Mouse (Mus musculus) ES-Bruce4 (cell line): ENCODE data around the gene Tnfrsf25. TPM values are rescaled to one million over a fixed set of nuclear protein-coding genes. Genes with fewer than 3 reads are reported as not detected.
A peak's percentile ranks its signal among the peaks of the same experiment; 100 is the strongest.

Experiments
- H3K27ac ChIP-seq: 2 replicates; pipeline ENCODE4 v1.5.1; 2012; ENCODE audit warnings: low read length, inconsistent platforms; ENCODE audit not compliant: insufficient read depth
- H3K27me3 ChIP-seq: 2 replicates; pipeline ENCODE4 v1.6.1; 2012; ENCODE audit warnings: mild to moderate bottlenecking, low read length, inconsistent platforms; ENCODE audit not compliant: control insufficient read depth, poor library complexity, insufficient read depth, severe bottlenecking
- H3K36me3 ChIP-seq: 2 replicates; pipeline ENCODE4 v1.6.1; 2012; ENCODE audit warnings: inconsistent platforms, mild to moderate bottlenecking, low read length, moderate library complexity; ENCODE audit not compliant: control insufficient read depth, poor library complexity, insufficient read depth, severe bottlenecking
- H3K4me1 ChIP-seq: one replicate; pipeline ENCODE4 v1.8.1; 2011; ENCODE audit warnings: low read length; ENCODE audit not compliant: control insufficient read depth, insufficient read depth
- H3K4me3 ChIP-seq: 2 replicates; pipeline ENCODE4 v1.5.1; 2011; ENCODE audit warnings: low read depth, mild to moderate bottlenecking, low read length
- H3K9ac ChIP-seq: 2 replicates; pipeline ENCODE4 v1.6.1; 2012; ENCODE audit warnings: low read depth, mild to moderate bottlenecking, inconsistent platforms; ENCODE audit not compliant: poor library complexity, severe bottlenecking
- H3K9me3 ChIP-seq: replicated peaks from 2 replicates; pipeline ENCODE4 v1.6.1; 2012; ENCODE audit warnings: mild to moderate bottlenecking, low read length, inconsistent platforms; ENCODE audit not compliant: control insufficient read depth, poor library complexity, insufficient read depth, severe bottlenecking
- CTCF ChIP-seq: IDR thresholded peaks from one replicate; pipeline ENCODE4 v1.8.1; 2011; ENCODE audit warnings: low read depth, low read length
- EP300 ChIP-seq: IDR thresholded peaks from 2 replicates; pipeline ENCODE4 v1.6.1; 2011; ENCODE audit warnings: low read depth, low read length; ENCODE audit not compliant: insufficient read depth
- POLR2A ChIP-seq: IDR thresholded peaks from one replicate; pipeline ENCODE4 v1.8.1; 2011; ENCODE audit warnings: low read length; ENCODE audit not compliant: insufficient read depth
- polyA plus RNA-seq: library from polyadenylated mRNA; stranded (reverse); fragments of >200 nt; gene quantifications from 2 replicates; pipeline ENCODE4 v1.2.4, GENCODE M21; 2011; ENCODE audit warnings: low read depth; ENCODE audit not compliant: missing spikeins, insufficient read depth, insufficient read length

Tnfrsf25 gene
- polyA plus RNA-seq, 1 experiment = 2.0 TPM

DNA sequence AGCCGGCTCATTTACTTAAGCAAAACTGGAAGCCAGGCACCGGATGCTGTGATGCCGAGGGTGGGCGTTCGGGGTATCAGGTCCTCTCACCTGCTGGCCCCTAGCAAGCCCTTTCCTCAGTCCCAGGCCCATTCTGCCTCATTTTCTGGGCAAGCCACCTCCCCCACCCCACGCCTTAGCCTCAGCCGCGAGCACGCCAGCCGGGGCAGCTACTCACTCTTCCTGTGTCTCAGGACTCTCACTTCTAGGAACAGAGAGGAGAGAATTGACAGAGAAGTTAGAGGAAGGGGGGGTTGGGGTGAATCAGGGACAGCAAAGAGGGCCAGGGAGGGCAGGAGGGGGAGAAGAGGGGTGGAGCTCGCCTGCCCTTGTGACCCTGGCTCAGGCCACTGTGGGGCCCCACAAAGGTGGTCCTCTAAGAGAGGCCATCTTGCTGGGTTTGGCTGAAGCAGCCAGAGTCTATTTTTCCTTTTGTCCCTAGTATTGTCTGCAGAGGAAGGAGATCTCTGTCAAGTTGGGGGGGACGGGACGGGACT, 13.7 kb downstream of the Tnfrsf25 start:
- Histone ChIP-seq H3K4me1 (peaks cover 6% of the 10 kb centered on the region), H3K4me3 (no peak overlapping the region), H3K9me3 (no peaks in the 10 kb centered on the region), H3K27ac (no peak overlapping the region), H3K36me3 (no peaks in the 10 kb centered on the region), H3K27me3 (no peaks in the 10 kb centered on the region; the same call in 1 of the 2 replicates), H3K9ac (no peak overlapping the region)
- TF ChIP-seq POLR2A (no peak), EP300 (no peak), CTCF (no peak)

DNA sequence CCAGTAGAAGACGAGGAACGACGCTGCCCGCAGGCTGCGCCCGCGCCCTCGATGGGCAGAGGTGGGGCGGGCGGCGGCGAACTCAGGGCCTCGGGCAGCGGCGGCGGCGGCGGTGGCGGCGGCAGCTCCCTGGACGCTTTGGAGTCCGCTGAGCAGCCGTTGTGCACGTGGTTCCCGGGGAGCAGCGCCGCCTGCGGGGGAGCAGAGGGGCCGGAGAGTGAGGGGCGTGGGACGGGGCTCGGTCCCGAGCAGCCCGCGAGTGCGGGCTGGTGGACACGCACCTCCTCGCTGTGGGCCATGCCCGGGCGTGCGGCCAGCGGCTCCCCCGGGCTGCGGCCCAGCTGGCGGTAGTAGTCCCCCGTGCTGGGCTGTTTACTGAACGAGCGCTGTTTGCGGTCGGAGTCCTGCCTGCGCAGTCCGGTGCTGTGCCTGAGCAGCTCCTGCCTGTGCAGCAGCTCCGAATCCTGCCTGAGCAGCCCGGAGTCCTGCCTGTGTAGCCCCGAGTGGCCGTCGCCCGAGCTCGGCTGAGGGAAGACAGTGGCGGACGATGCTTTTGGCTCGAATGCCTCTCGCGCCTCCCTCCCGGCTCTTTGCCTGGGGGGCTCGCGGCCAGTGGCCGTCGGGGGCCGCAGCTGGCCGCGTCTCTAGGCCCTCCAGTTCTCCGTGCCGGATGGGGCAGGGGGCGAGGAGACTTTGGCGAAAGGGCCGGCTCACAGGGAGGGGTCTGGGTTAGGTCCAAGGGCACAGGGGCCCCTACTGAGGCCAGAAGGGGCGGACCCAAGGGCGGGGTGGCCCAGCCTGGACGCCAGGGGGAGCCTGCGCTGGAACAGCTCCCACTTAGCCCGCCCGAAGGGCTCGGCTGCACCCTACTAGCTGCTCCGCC, 15.3 kb downstream of the Tnfrsf25 start:
- TF ChIP-seq POLR2A (no peak), EP300 (no peak), CTCF (peak; percentile 33)
- Histone ChIP-seq H3K27ac (peak overlapping the region; percentile 10; the same call in 1 of the 2 replicates), H3K27me3 (no peaks in the 10 kb centered on the region; the same call in 1 of the 2 replicates), H3K36me3 (no peaks in the 10 kb centered on the region), H3K4me3 (peak overlapping the region; percentile 94), H3K9ac (peak overlapping the region; percentile 79), H3K9me3 (no peaks in the 10 kb centered on the region), H3K4me1 (peaks cover 8% of the 10 kb centered on the region)

DNA sequence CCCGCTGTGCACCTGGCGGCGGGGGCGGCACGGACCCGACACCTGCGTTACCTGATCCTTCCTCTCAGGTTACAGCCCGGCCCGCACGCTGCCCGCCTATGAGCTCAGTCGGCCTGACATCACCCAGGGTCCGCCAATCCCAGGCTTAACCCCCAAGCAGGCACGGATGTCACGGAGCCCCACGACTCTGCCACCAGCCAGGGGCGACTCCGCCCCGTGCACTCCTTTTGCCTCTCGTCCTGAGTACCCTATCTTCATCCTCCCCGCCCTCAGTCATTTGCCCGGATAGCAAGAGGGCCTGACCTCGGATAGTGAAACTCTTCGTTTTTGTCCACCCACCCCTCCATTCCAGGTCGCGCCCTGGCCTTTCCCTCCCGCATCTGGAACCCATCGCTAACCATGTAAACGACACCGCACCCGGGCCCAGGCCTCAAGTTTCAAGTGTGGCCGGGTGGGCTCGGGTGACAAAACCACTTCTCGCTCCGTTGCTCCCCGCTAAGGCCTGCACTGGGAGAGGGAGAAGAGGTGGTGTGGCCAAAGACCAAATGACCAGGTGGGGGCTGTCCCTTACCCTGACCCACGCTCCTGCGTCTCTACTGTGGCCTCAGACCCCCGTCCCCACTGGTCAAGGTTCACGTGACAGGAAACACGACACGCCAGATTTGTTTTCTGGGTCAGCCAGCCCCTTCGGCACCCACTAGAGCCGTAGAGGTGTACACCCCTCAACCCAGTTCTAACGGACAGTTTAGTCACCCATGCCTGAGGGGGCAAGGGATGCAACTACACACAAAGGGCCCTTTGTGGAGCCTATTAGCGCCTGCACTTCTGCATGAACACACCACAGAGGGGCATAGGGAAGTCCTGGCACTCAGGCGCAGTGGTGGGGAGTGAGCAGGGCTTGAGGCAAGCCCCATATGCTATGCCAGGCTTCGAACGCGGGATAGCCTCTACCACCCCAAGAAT, 16.4 kb downstream of the Tnfrsf25 start:
- Histone ChIP-seq H3K36me3 (no peaks in the 10 kb centered on the region), H3K27me3 (no peaks in the 10 kb centered on the region; the same call in 1 of the 2 replicates), H3K9ac (peak overlapping the region; percentile 79), H3K27ac (no peak overlapping the region), H3K9me3 (no peaks in the 10 kb centered on the region), H3K4me3 (peak overlapping the region; percentile 94), H3K4me1 (peaks cover 11% of the 10 kb centered on the region)
- TF ChIP-seq EP300 (peak; percentile 85), POLR2A (no peak)

DNA sequence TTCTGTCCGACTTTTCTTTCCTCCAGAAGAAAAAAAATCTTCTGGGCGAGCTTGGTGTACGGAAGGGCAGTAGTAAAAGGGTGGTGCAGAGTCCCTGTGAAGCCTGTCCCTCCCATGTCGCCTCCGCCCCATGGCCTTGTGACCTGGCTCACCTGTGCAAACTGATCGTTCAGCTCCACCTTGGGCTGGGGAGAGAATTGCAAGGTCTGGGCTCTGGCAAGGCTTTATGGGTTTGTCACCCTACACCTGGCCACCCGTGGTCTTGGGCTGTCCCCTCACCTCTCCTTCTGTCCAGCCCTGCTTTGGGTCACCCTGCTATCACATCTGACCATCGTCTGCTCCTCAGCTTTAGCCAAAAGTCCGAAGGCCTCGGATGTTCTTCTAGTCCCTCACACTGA, 17.0 kb downstream of the Tnfrsf25 start:
- no peak overlapping the region; the same call in 1 of the 2 replicates for H3K4me3 ChIP-seq

DNA sequence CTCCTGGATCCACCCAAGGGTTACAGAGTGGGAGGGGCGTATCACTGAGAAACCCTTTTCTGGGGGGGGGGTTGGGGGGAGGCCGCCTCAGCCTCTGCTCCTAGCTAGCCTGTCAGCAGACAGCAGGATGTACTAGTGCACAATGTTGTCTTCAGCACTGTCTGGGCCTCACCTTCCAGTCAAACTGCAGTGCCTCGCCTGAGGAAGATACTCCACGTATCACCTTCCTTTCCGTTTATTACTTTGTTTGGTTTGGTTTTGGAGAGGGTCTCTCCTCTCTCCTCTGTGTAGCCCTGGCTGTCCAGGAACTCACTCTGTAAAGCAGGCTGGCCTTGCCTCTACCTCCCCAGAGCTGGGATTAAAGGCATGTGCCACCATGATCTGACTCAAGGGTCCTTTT, 17.5 kb downstream of the Tnfrsf25 start:
- no peaks in the 10 kb centered on the region for H3K36me3 ChIP-seq
- no peaks in the 10 kb centered on the region for H3K9me3 ChIP-seq
- H3K9ac ChIP-seq = no peak overlapping the region
- TF ChIP-seq EP300 (no peak), CTCF (no peak), POLR2A (no peak)
- H3K27ac ChIP-seq = no peak overlapping the region
- no peaks in the 10 kb centered on the region; the same call in 1 of the 2 replicates for H3K27me3 ChIP-seq
- H3K4me1 ChIP-seq = peaks cover 11% of the 10 kb centered on the region
- H3K4me3 ChIP-seq = no peak overlapping the region

More for the DNA sequence above, 17.0 kb downstream of the Tnfrsf25 start:
- Histone ChIP-seq H3K4me1 (peaks cover 11% of the 10 kb centered on the region), H3K27me3 (no peaks in the 10 kb centered on the region; the same call in 1 of the 2 replicates), H3K36me3 (no peaks in the 10 kb centered on the region), H3K9me3 (no peaks in the 10 kb centered on the region), H3K9ac (no peak overlapping the region), H3K27ac (no peak overlapping the region)
- TF ChIP-seq EP300 = peak; percentile 60; the same call in 1 of the 2 replicates
- peak; percentile 15 for TF ChIP-seq CTCF
- TF ChIP-seq POLR2A = no peak
